Mouse (Mus musculus): Measurements from ENCODE around the gene Rac1. TPM values are rescaled to one million over a fixed set of nuclear protein-coding genes. Genes with fewer than 3 reads are reported as not detected.

Gene Rac1
- polyA plus RNA-seq, 1 experiment from 2014 or later: 345 TPM

GRCm38 (mm10) chr5:143467931-143468330 is 59.9 kb downstream of the Rac1 start:
- WGBS: 86% methylated on average over 6 of the region's 6 CpGs
- H3K9me3 ChIP-seq (ENCODE audit: control insufficient read depth, low read length): no peaks in the 10 kb centered on the region
- TF ChIP-seq EP300 (optimal IDR thresholded peaks at IDR 0.05) (no peak), CTCF (IDR thresholded peaks at IDR 0.05; ENCODE audit: low read depth) (no peak)

GRCm38 (mm10) chr5:143466891-143467669 is 60.8 kb downstream of the Rac1 start:
- Histone ChIP-seq H3K4me1 (replicated peaks; ENCODE audit: control insufficient read depth, insufficient read depth) (no peaks in the 10 kb centered on the region), H3K4me2 (replicated peaks; ENCODE audit: low read depth) (no peak overlapping the region), H3K27me3 (ENCODE audit: control insufficient read depth, insufficient read depth, low read length) (no peaks in the 10 kb centered on the region), H3K36me3 (ENCODE audit: control insufficient read depth, insufficient read depth, low read length) (no peaks in the 10 kb centered on the region), H3K4me3 (ENCODE audit: low read depth, low read length) (no peak overlapping the region), H3K9ac (ENCODE audit: low read length) (no peak overlapping the region), H3K9me3 (ENCODE audit: control insufficient read depth, low read length) (no peaks in the 10 kb centered on the region), H3K27ac (replicated peaks) (no peak overlapping the region)
- ATAC-seq (ENCODE audit: low FRiP score, low TSS enrichment) (peak; percentile 53; the same call in 1 of the 2 replicates), DNase-seq (ENCODE audit: low spot score) (peak; percentile 56)
- TF ChIP-seq CTCF (IDR thresholded peaks at IDR 0.05; ENCODE audit: low read depth): no peak
- no peak for TF ChIP-seq EP300 (optimal IDR thresholded peaks at IDR 0.05)
- WGBS: 84% methylated on average over 23 of the region's 23 CpGs

More at GRCm38 (mm10) chr5:143467931-143468330, 59.9 kb downstream of the Rac1 start:
- no peak overlapping the region for H3K27ac ChIP-seq (replicated peaks)
- H3K4me1 ChIP-seq (replicated peaks; ENCODE audit: control insufficient read depth, insufficient read depth): no peaks in the 10 kb centered on the region
- H3K4me2 ChIP-seq (replicated peaks; ENCODE audit: low read depth): no peak overlapping the region
- no peak for ATAC-seq (ENCODE audit: low FRiP score, low TSS enrichment)
- H3K4me3 ChIP-seq (ENCODE audit: low read depth, low read length): no peak overlapping the region
- no peak overlapping the region for H3K9ac ChIP-seq (ENCODE audit: low read length)
- H3K36me3 ChIP-seq (ENCODE audit: control insufficient read depth, insufficient read depth, low read length): no peaks in the 10 kb centered on the region
- H3K27me3 ChIP-seq (ENCODE audit: control insufficient read depth, insufficient read depth, low read length): no peaks in the 10 kb centered on the region
- peak; percentile 5 for DNase-seq (ENCODE audit: low spot score)

- WGBS: 32% methylated on average over 23 of the region's 23 CpGs
- H3K9ac ChIP-seq (ENCODE audit: low read length): peak overlapping the region; percentile 66
- TF ChIP-seq CTCF (IDR thresholded peaks at IDR 0.05; ENCODE audit: low read depth): no peak
- no peak for TF ChIP-seq EP300 (optimal IDR thresholded peaks at IDR 0.05)
- H3K4me1 ChIP-seq (replicated peaks; ENCODE audit: control insufficient read depth, insufficient read depth): no peaks in the 10 kb centered on the region
- DNase-seq (ENCODE audit: low spot score): peak; percentile 9
- ATAC-seq (ENCODE audit: low FRiP score, low TSS enrichment): no peak
- H3K4me3 ChIP-seq (ENCODE audit: low read depth, low read length): peak overlapping the region; percentile 71
- H3K9me3 ChIP-seq (ENCODE audit: control insufficient read depth, low read length): no peaks in the 10 kb centered on the region
- no peaks in the 10 kb centered on the region for H3K36me3 ChIP-seq (ENCODE audit: control insufficient read depth, insufficient read depth, low read length)
- peak overlapping the region; percentile 97 for H3K4me2 ChIP-seq (replicated peaks; ENCODE audit: low read depth)
- no peaks in the 10 kb centered on the region for H3K27me3 ChIP-seq (ENCODE audit: control insufficient read depth, insufficient read depth, low read length)
- H3K27ac ChIP-seq (replicated peaks): no peak overlapping the region
These were observed 62.4 kb downstream of the Rac1 start for GRCm38 (mm10) chr5:143465156-143466085.

- Histone ChIP-seq H3K4me1 (replicated peaks; ENCODE audit: control insufficient read depth, insufficient read depth) (no peaks in the 10 kb centered on the region), H3K27ac (replicated peaks) (peak overlapping the region; percentile 49), H3K27me3 (ENCODE audit: control insufficient read depth, insufficient read depth, low read length) (no peaks in the 10 kb centered on the region), H3K9ac (ENCODE audit: low read length) (peak overlapping the region; percentile 66), H3K4me3 (ENCODE audit: low read depth, low read length) (peak overlapping the region; percentile 71), H3K9me3 (ENCODE audit: control insufficient read depth, low read length) (no peaks in the 10 kb centered on the region), H3K36me3 (ENCODE audit: control insufficient read depth, insufficient read depth, low read length) (no peaks in the 10 kb centered on the region), H3K4me2 (replicated peaks; ENCODE audit: low read depth) (peak overlapping the region; percentile 97)
- 1% methylated on average over 20 of the region's 20 CpGs for WGBS
- TF ChIP-seq CTCF (IDR thresholded peaks at IDR 0.05; ENCODE audit: low read depth) (no peak), EP300 (optimal IDR thresholded peaks at IDR 0.05) (no peak)
- DNase-seq (ENCODE audit: low spot score): no peak
- peak; percentile 55 for ATAC-seq (ENCODE audit: low FRiP score, low TSS enrichment)
These were observed 63.1 kb downstream of the Rac1 start for GRCm38 (mm10) chr5:143464757-143465118.

GRCm38 (mm10) chr5:143464100-143464756 is 63.6 kb downstream of the Rac1 start, which contains the start of gene Daglb:
Daglb (plus strand) TSS chr5:143464584.
- H3K27me3 ChIP-seq (ENCODE audit: control insufficient read depth, insufficient read depth, low read length): no peaks in the 10 kb centered on the region
- 2% methylated on average over 42 of the region's 43 CpGs for WGBS
- no peak for TF ChIP-seq EP300 (optimal IDR thresholded peaks at IDR 0.05)
- 0 out of 2 replicates have a peak, but pooled peaks have one; percentile 9 for TF ChIP-seq CTCF (IDR thresholded peaks at IDR 0.05; ENCODE audit: low read depth)

More at GRCm38 (mm10) chr5:143464100-143464756, 63.6 kb downstream of the Rac1 start, which contains the start of gene Daglb:
- ATAC-seq (ENCODE audit: low FRiP score, low TSS enrichment) (peak; percentile 88), DNase-seq (ENCODE audit: low spot score) (peak; percentile 82)
- peak within 1 kb of the TSS; percentile 66 for H3K9ac ChIP-seq (ENCODE audit: low read length)
- H3K27ac ChIP-seq (replicated peaks): peak within 1 kb of the TSS; percentile 49
- no peaks in the 10 kb centered on the region for H3K36me3 ChIP-seq (ENCODE audit: control insufficient read depth, insufficient read depth, low read length)
- no peaks in the 10 kb centered on the region for H3K9me3 ChIP-seq (ENCODE audit: control insufficient read depth, low read length)
- H3K4me1 ChIP-seq (replicated peaks; ENCODE audit: control insufficient read depth, insufficient read depth): no peaks in the 10 kb centered on the region
- H3K4me2 ChIP-seq (replicated peaks; ENCODE audit: low read depth): peak within 1 kb of the TSS; percentile 97
- H3K4me3 ChIP-seq (ENCODE audit: low read depth, low read length): peak within 1 kb of the TSS; percentile 71

Measured in stomach, postnatal 0 days (tissue).